In the genomic region with DNA sequence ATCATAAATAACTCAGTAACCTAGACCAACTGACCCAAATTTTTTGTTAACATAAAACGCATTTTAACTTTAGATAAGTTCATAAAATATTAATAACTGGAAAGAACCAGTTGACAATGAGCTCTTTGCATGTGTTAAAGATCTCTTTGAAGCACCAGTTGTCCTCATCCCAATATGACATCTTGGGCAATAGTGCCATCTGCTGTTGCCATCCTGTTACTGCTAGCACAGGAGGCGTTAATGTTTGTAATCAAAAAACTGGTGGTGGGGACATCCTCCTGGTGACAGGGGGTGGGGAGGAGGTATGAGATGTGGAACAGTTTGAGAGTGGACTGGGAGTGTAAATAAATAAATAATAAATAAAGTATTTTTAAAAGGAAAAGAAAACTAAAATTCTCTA, we compare ENCODE assay signal across 10 mouse cellular contexts. TPM values are rescaled to one million over a fixed set of nuclear protein-coding genes. Genes with fewer than 3 reads are reported as not detected.
DNase-seq lines count a peak whose midpoint lies in the region; ATAC-seq and TF ChIP-seq lines count a peak whose summit lies in the region.
"Had no signal": no experiment of that assay in that cellular context is flagged by ENCODE, and none has a peak within 500 bp of the region (broad histone marks: within the 10 kb centered on the region; RNA-seq: fewer than 3 reads in every experiment).

No protein-coding gene starts in this region.

- H3K36me3 ChIP-seq in forebrain, embryonic 10.5 days (replicated peaks): no peaks in the 10 kb centered on the region
- H3K36me3 ChIP-seq in forebrain, embryonic 13.5 days (ENCODE audit: poor library complexity, severe bottlenecking): no peaks in the 10 kb centered on the region
- no peaks in the 10 kb centered on the region for H3K36me3 ChIP-seq in forebrain, embryonic 14.5 days (ENCODE audit: control insufficient read depth, insufficient read depth, low read length)
- H3K36me3 ChIP-seq: stomach, embryonic 15.5 days had no signal

- no peak overlapping the region for H3K4me3 ChIP-seq in forebrain, embryonic 10.5 days
- H3K4me3 ChIP-seq in forebrain, embryonic 13.5 days: no peak overlapping the region
- no peak overlapping the region for H3K4me3 ChIP-seq in forebrain, embryonic 14.5 days (ENCODE audit: low read depth, low read length)
- no peak overlapping the region for H3K4me3 ChIP-seq in lung, adult 2 months (replicated peaks; ENCODE audit: extremely low read depth, low read depth, low read length)
- H3K4me3 ChIP-seq: stomach, embryonic 15.5 days had no signal

- no peak for ATAC-seq in forebrain, embryonic 13.5 days
- ATAC-seq in forebrain, embryonic 14.5 days: peak; percentile 63

- TF ChIP-seq CTCF in lung, adult 2 months (IDR thresholded peaks at IDR 0.05; ENCODE audit: insufficient read depth, low read length): peak; percentile 36; the same call in 1 of the 2 replicates

- H3K4me2 ChIP-seq in forebrain, embryonic 13.5 days: no peak overlapping the region
- H3K4me2 ChIP-seq in forebrain, embryonic 14.5 days (ENCODE audit: low read length): no peak overlapping the region
- H3K4me2 ChIP-seq: stomach, embryonic 15.5 days had no signal

- no peak for TF ChIP-seq POLR2A in lung, adult 2 months (IDR thresholded peaks at IDR 0.05; ENCODE audit: borderline replicate concordance, extremely low read depth, low read depth, low read length)

- 0 out of 2 replicates have a peak, but pooled peaks cover 2% of the 10 kb centered on the region for H3K4me1 ChIP-seq in forebrain, embryonic 10.5 days
- H3K4me1 ChIP-seq in forebrain, embryonic 13.5 days: no peaks in the 10 kb centered on the region; the same call in 1 of the 2 replicates
- H3K4me1 ChIP-seq in forebrain, embryonic 14.5 days (ENCODE audit: control insufficient read depth, insufficient read depth, low read length): 0 out of 2 replicates have a peak, but pooled peaks cover 2% of the 10 kb centered on the region
- H3K4me1 ChIP-seq in lung, adult 2 months (ENCODE audit: control insufficient read depth, insufficient read depth, low read length): no peaks in the 10 kb centered on the region
- H3K4me1 ChIP-seq: stomach, embryonic 15.5 days had no signal

- no peaks in the 10 kb centered on the region for H3K9me3 ChIP-seq in forebrain, embryonic 10.5 days
- H3K9me3 ChIP-seq in forebrain, embryonic 13.5 days (replicated peaks): no peaks in the 10 kb centered on the region
- H3K9me3 ChIP-seq in forebrain, embryonic 14.5 days (replicated peaks; ENCODE audit: control insufficient read depth, low read length): no peaks in the 10 kb centered on the region
- H3K9me3 ChIP-seq: stomach, embryonic 15.5 days had no signal

- H3K27ac ChIP-seq in forebrain, embryonic 10.5 days: no peak overlapping the region
- H3K27ac ChIP-seq in forebrain, embryonic 13.5 days: no peak overlapping the region
- no peak overlapping the region for H3K27ac ChIP-seq in forebrain, embryonic 14.5 days (ENCODE audit: low read depth, low read length)
- H3K27ac ChIP-seq: stomach, embryonic 15.5 days had no signal

- peak; percentile 41 for DNase-seq in forebrain, embryonic 10.5 days (ENCODE audit: extremely low spot score, low spot score)
- DNase-seq in A20 (ENCODE audit: low read depth, low spot score): peak; percentile 68
- peak; percentile 48 to 49 for DNase-seq in adrenal gland, postnatal 36 days
- DNase-seq in forebrain, embryonic 14.5 days (ENCODE audit: low spot score): peak; percentile 80
- DNase-seq in kidney, postnatal 36 days: peak; percentile 27 to 72
- DNase-seq in lung, adult 2 months: peak; percentile 30
- DNase-seq in right cerebral cortex, postnatal 10 days (ENCODE audit: low spot score in 2 of 2): peak; percentile 64 to 78

- H3K9ac ChIP-seq in forebrain, embryonic 13.5 days: no peak overlapping the region
- H3K9ac ChIP-seq in forebrain, embryonic 14.5 days (ENCODE audit: low read length): no peak overlapping the region
- H3K9ac ChIP-seq: stomach, embryonic 15.5 days had no signal

- no peaks in the 10 kb centered on the region for H3K27me3 ChIP-seq in forebrain, embryonic 10.5 days (ENCODE audit: poor library complexity, severe bottlenecking)
- no peaks in the 10 kb centered on the region for H3K27me3 ChIP-seq in forebrain, embryonic 13.5 days
- H3K27me3 ChIP-seq in forebrain, embryonic 14.5 days (replicated peaks; ENCODE audit: control insufficient read depth, insufficient read depth, low read length): no peaks in the 10 kb centered on the region
- H3K27me3 ChIP-seq: stomach, embryonic 15.5 days had no signal

- 6% methylated on average over 2 of the region's 2 CpGs for WGBS in forebrain, embryonic 10.5 days
- WGBS in forebrain, embryonic 13.5 days: 6% methylated on average over 2 of the region's 2 CpGs
- 6% methylated on average over 2 of the region's 2 CpGs for WGBS in forebrain, embryonic 14.5 days
- 12% methylated on average over 2 of the region's 2 CpGs for WGBS in lung, adult 2 months

RNA-seq across cellular contexts. Expression of gene Mlf1, which starts 29.3 kb away (rescaled TPM):
- polyA plus RNA-seq in forebrain, embryonic 10.5 days (2016; fragmentation: Nextera tagmentation; extraction: Ambion mirVana): 23.0 and 24.4 TPM in 2 replicates
- polyA plus RNA-seq in forebrain, embryonic 13.5 days (2015; fragmentation: Nextera tagmentation; extraction: Ambion mirVana): 20.3 and 25.7 TPM in 2 replicates
- total RNA-seq in adrenal gland, postnatal 36 days (2021): 1 to 10 TPM; 5.3 to 8.6 TPM
- polyA plus RNA-seq in forebrain, embryonic 14.5 days (2014; fragmentation: Nextera tagmentation; extraction: Ambion mirVana): 19.8 and 21.9 TPM in 2 replicates
- polyA plus RNA-seq in lung, adult 2 months (2012; rRNA removed): 4.6 and 6.8 TPM in 2 replicates

RNA-seq across cellular contexts. Expression of gene Gm17402, which starts 30.4 kb away (rescaled TPM):
- not detected in 2 replicates for polyA plus RNA-seq in forebrain, embryonic 10.5 days (2016; fragmentation: Nextera tagmentation; extraction: Ambion mirVana)
- not detected in 2 replicates for polyA plus RNA-seq in forebrain, embryonic 13.5 days (2015; fragmentation: Nextera tagmentation; extraction: Ambion mirVana)
- not detected for total RNA-seq in adrenal gland, postnatal 36 days (2021)
- not detected in 2 replicates for polyA plus RNA-seq in forebrain, embryonic 14.5 days (2014; fragmentation: Nextera tagmentation; extraction: Ambion mirVana)
- polyA plus RNA-seq in lung, adult 2 months (2012; rRNA removed): not detected in 2 replicates
- total RNA-seq: left cerebral cortex, adult 8-10 months had no signal
- polyA plus RNA-seq: stomach, embryonic 15.5 days had no signal

Comparison
In these comparisons a context has a peak if more than half of its experiments do, and no peak if none do; other contexts are left out.
1. DNase-seq: peak in every context shown above with its lines; median percentile 80 in forebrain, embryonic 14.5 days; 71 in right cerebral cortex, postnatal 10 days; 68 in A20; 50 in kidney, postnatal 36 days; 48 in adrenal gland, postnatal 36 days; 41 in forebrain, embryonic 10.5 days; 30 in lung, adult 2 months.